ENCODE assay signal across 7 mouse cellular contexts in the genomic region with DNA sequence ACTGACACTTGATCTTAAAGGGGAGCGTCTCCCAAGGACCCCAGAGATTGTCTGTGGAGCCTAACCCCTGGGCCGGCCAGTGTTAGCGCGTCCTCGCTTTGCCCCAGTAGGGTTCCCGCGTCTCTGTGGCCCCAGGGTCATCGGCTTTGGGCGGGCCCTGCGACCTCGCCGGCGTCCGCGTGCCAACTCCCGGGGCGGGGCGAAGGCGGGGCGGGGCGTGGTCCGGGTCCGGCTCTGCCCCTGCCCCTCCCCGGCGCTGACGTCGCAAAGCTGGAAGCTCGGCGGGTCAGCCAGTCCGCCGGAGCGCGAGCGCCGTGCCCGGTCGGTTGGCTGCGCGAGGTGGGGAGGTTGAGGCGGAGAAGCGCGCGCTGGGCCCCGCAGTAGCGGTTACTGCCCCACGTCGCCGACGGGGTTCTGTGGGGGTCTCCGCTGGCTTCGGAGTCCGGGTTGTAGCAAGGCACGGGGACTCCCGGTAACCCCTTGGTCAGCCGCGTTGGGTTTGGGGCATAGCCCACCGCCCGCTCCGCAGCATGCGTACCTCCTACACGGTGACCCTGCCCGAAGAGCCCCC. TPM values are rescaled to one million over a fixed set of nuclear protein-coding genes. Genes with fewer than 3 reads are reported as not detected.
DNase-seq lines count a peak whose midpoint lies in the region; ATAC-seq and TF ChIP-seq lines count a peak whose summit lies in the region.

No protein-coding gene starts in this region.

- peak; percentile 70 for ATAC-seq in intestine, postnatal 0 days
- ATAC-seq in midbrain, embryonic 12.5 days (ENCODE audit: low FRiP score, low read depth) = peak; percentile 83

- H3K4me2 ChIP-seq in intestine, postnatal 0 days (replicated peaks; ENCODE audit: low read depth) = peak overlapping the region; percentile 99
- peak overlapping the region; percentile 98 for H3K4me2 ChIP-seq in midbrain, embryonic 12.5 days (replicated peaks)

- peak overlapping the region; percentile 65 for H3K9ac ChIP-seq in intestine, postnatal 0 days (ENCODE audit: low read depth, low read length)
- peak overlapping the region; percentile 72 for H3K9ac ChIP-seq in midbrain, embryonic 12.5 days (replicated peaks)

- no peaks in the 10 kb centered on the region for H3K27me3 ChIP-seq in intestine, postnatal 0 days (replicated peaks; ENCODE audit: control insufficient read depth, insufficient read depth, low read length)
- peaks cover 88% of the 10 kb centered on the region for H3K27me3 ChIP-seq in limb, embryonic 10.5 days (ENCODE audit: low read depth, poor library complexity, severe bottlenecking)
- H3K27me3 ChIP-seq in midbrain, embryonic 12.5 days = peaks cover 82% of the 10 kb centered on the region

- DNase-seq in adrenal gland, adult 8-10 months = peak; percentile 93
- DNase-seq in embryo, embryonic 11.5 days (ENCODE audit: low read depth, low spot score) = peak; percentile 65
- peak; percentile 90 to 92 for DNase-seq in gastrocnemius, postnatal 4 days (ENCODE audit: low spot score in 2 of 2)
- DNase-seq in limb, embryonic 10.5 days (ENCODE audit: low spot score) = peak; percentile 96
- DNase-seq in skeletal muscle tissue, adult 2 months (ENCODE audit: low read depth, low spot score) = peak; percentile 91

- H3K4me3 ChIP-seq in intestine, postnatal 0 days (ENCODE audit: low read depth, low read length) = peak overlapping the region; percentile 47
- peak overlapping the region; percentile 72 for H3K4me3 ChIP-seq in limb, embryonic 10.5 days
- H3K4me3 ChIP-seq in midbrain, embryonic 12.5 days = peak overlapping the region; percentile 60

- WGBS in intestine, postnatal 0 days = 1% methylated on average over 54 of the region's 62 CpGs
- WGBS in limb, embryonic 10.5 days = under 1% methylated on average over 62 of the region's 62 CpGs
- under 1% methylated on average over 62 of the region's 62 CpGs for WGBS in midbrain, embryonic 12.5 days

- H3K27ac ChIP-seq in intestine, postnatal 0 days (ENCODE audit: low read depth, low read length) = peak overlapping the region; percentile 46; the same call in 1 of the 2 replicates
- H3K27ac ChIP-seq in limb, embryonic 10.5 days = peak overlapping the region; percentile 85
- no peak overlapping the region for H3K27ac ChIP-seq in midbrain, embryonic 12.5 days (replicated peaks)

- H3K4me1 ChIP-seq in intestine, postnatal 0 days (replicated peaks; ENCODE audit: control insufficient read depth, insufficient read depth, low read length) = peaks cover 11% of the 10 kb centered on the region; the same call in 1 of the 2 replicates
- H3K4me1 ChIP-seq in limb, embryonic 10.5 days = peaks cover 80% of the 10 kb centered on the region
- H3K4me1 ChIP-seq in midbrain, embryonic 12.5 days = peaks cover 45% of the 10 kb centered on the region

- no peak; the same call in 1 of the 2 replicates for TF ChIP-seq CTCF in intestine, postnatal 0 days (IDR thresholded peaks at IDR 0.05; ENCODE audit: low read depth)

- H3K9me3 ChIP-seq in intestine, postnatal 0 days (ENCODE audit: control insufficient read depth) = no peaks in the 10 kb centered on the region
- no peaks in the 10 kb centered on the region for H3K9me3 ChIP-seq in limb, embryonic 10.5 days (replicated peaks)
- no peaks in the 10 kb centered on the region for H3K9me3 ChIP-seq in midbrain, embryonic 12.5 days

- H3K36me3 ChIP-seq in intestine, postnatal 0 days (ENCODE audit: control insufficient read depth, insufficient read depth) = no peaks in the 10 kb centered on the region
- no peaks in the 10 kb centered on the region for H3K36me3 ChIP-seq in limb, embryonic 10.5 days
- H3K36me3 ChIP-seq in midbrain, embryonic 12.5 days = no peaks in the 10 kb centered on the region

RNA-seq across cellular contexts. Expression of gene Mfrp, which starts 16.8 kb away (rescaled TPM):
- total RNA-seq in adrenal gland, adult 8-10 months (2022) = under 1 TPM in 2 of 4 experiments, not detected in 2; 0.10 to 0.31 TPM
- total RNA-seq in gastrocnemius, postnatal 4 days (2021) = not detected
- 0.05 TPM in 1 of 2 replicates, not detected in the other for polyA plus RNA-seq in intestine, postnatal 0 days (2015; fragmentation: Nextera tagmentation; extraction: Ambion mirVana)
- 0.13 and 0.14 TPM in 2 replicates for polyA plus RNA-seq in limb, embryonic 10.5 days (2016; fragmentation: Nextera tagmentation; extraction: Ambion mirVana)
- polyA plus RNA-seq in midbrain, embryonic 12.5 days (2016; fragmentation: Nextera tagmentation; extraction: Ambion mirVana) = 0.10 TPM in 1 of 2 replicates, not detected in the other

RNA-seq across cellular contexts. Expression of gene Usp2, which starts 17.9 kb away (rescaled TPM):
- 10 to 100 TPM; 39.1 to 77.6 (median 51.7) TPM for total RNA-seq in adrenal gland, adult 8-10 months (2022)
- total RNA-seq in gastrocnemius, postnatal 4 days (2021) = 100 to 1,000 TPM in 1 of 2 experiments, 10 to 100 TPM in 1; 96.7 to 121 TPM
- polyA plus RNA-seq in intestine, postnatal 0 days (2015; fragmentation: Nextera tagmentation; extraction: Ambion mirVana) = 9.7 and 10.4 TPM in 2 replicates
- polyA plus RNA-seq in limb, embryonic 10.5 days (2016; fragmentation: Nextera tagmentation; extraction: Ambion mirVana) = 8.9 and 10.7 TPM in 2 replicates
- 6.4 and 12.5 TPM in 2 replicates for polyA plus RNA-seq in midbrain, embryonic 12.5 days (2016; fragmentation: Nextera tagmentation; extraction: Ambion mirVana)

RNA-seq across cellular contexts. Expression of gene C1qtnf5, which starts 22.3 kb away (rescaled TPM):
- 10 to 100 TPM; 13.7 to 22.0 (median 18.7) TPM for total RNA-seq in adrenal gland, adult 8-10 months (2022)
- total RNA-seq in gastrocnemius, postnatal 4 days (2021) = 10 to 100 TPM; 12.9 to 15.0 TPM
- 5.4 and 6.0 TPM in 2 replicates for polyA plus RNA-seq in intestine, postnatal 0 days (2015; fragmentation: Nextera tagmentation; extraction: Ambion mirVana)
- 0.24 TPM in 1 of 2 replicates, not detected in the other for polyA plus RNA-seq in limb, embryonic 10.5 days (2016; fragmentation: Nextera tagmentation; extraction: Ambion mirVana)
- polyA plus RNA-seq in midbrain, embryonic 12.5 days (2016; fragmentation: Nextera tagmentation; extraction: Ambion mirVana) = 1.3 TPM in 2 replicates

RNA-seq across cellular contexts. Expression of gene Gm49380, which starts 28.6 kb away (rescaled TPM):
- 1 to 10 TPM in 1 of 4 experiments, under 1 TPM in 3; 0.20 to 1.1 (median 0.93) TPM for total RNA-seq in adrenal gland, adult 8-10 months (2022)
- under 1 TPM in 1 of 2 experiments, not detected in 1; 0.10 TPM for total RNA-seq in gastrocnemius, postnatal 4 days (2021)
- 0.05 TPM in 1 of 2 replicates, not detected in the other for polyA plus RNA-seq in intestine, postnatal 0 days (2015; fragmentation: Nextera tagmentation; extraction: Ambion mirVana)
- polyA plus RNA-seq in limb, embryonic 10.5 days (2016; fragmentation: Nextera tagmentation; extraction: Ambion mirVana) = 0.10 and 0.35 TPM in 2 replicates
- 0.24 and 0.43 TPM in 2 replicates for polyA plus RNA-seq in midbrain, embryonic 12.5 days (2016; fragmentation: Nextera tagmentation; extraction: Ambion mirVana)

RNA-seq across cellular contexts. Expression of gene Rnf26, which starts 28.6 kb away (rescaled TPM):
- total RNA-seq in adrenal gland, adult 8-10 months (2022) = 10 to 100 TPM; 29.8 to 36.7 (median 31.5) TPM
- total RNA-seq in gastrocnemius, postnatal 4 days (2021) = 10 to 100 TPM; 22.0 to 22.9 TPM
- polyA plus RNA-seq in intestine, postnatal 0 days (2015; fragmentation: Nextera tagmentation; extraction: Ambion mirVana) = 18.4 and 18.8 TPM in 2 replicates
- polyA plus RNA-seq in limb, embryonic 10.5 days (2016; fragmentation: Nextera tagmentation; extraction: Ambion mirVana) = 88.1 and 97.0 TPM in 2 replicates
- 60.6 and 64.2 TPM in 2 replicates for polyA plus RNA-seq in midbrain, embryonic 12.5 days (2016; fragmentation: Nextera tagmentation; extraction: Ambion mirVana)
